Comparison of ENCODE assay signal across 10 mouse cellular contexts in genomic region chr1:87891634-87892033, GRCm38 (mm10). TPM values are rescaled to one million over a fixed set of nuclear protein-coding genes. Genes with fewer than 3 reads are reported as not detected.
DNase-seq lines count a peak whose midpoint lies in the region; ATAC-seq and TF ChIP-seq lines count a peak whose summit lies in the region.
"Had no signal": no experiment of that assay in that cellular context is flagged by ENCODE, and none has a peak within 500 bp of the region (broad histone marks: within the 10 kb centered on the region; RNA-seq: fewer than 3 reads in every experiment).

No protein-coding gene starts in this region.

- no peaks in the 10 kb centered on the region for H3K9me3 ChIP-seq in heart, embryonic 12.5 days (replicated peaks)
- H3K9me3 ChIP-seq in lung, embryonic 14.5 days (ENCODE audit: low read depth, low read length), result no peaks in the 10 kb centered on the region

- WGBS in heart, embryonic 12.5 days, result 73% methylated on average over 4 of the region's 4 CpGs
- 76% methylated on average over 4 of the region's 4 CpGs for WGBS in lung, embryonic 14.5 days

- peak; percentile 88 for DNase-seq in heart, adult 11 months
- DNase-seq in 416B (ENCODE audit: low read depth), result peak; percentile 27
- peak; percentile 47 to 48 for DNase-seq in cerebellum, postnatal 10 days
- DNase-seq in lung, embryonic 14.5 days, result peak; percentile 28
- no peak for DNase-seq in right cerebral cortex, postnatal 36 days (ENCODE audit: low spot score in 2 of 2)
- no peak for DNase-seq in left cerebral cortex, adult 8-10 months (ENCODE audit: low spot score in 2 of 2)
- DNase-seq in left cerebral cortex, adult 11 months (ENCODE audit: low spot score), result no peak

- peaks cover 13% of the 10 kb centered on the region for H3K4me1 ChIP-seq in heart, embryonic 12.5 days (replicated peaks)
- no peaks in the 10 kb centered on the region; the same call in 1 of the 2 replicates for H3K4me1 ChIP-seq in lung, embryonic 14.5 days (ENCODE audit: insufficient read depth)

- no peak overlapping the region for H3K4me3 ChIP-seq in heart, embryonic 12.5 days
- no peak overlapping the region for H3K4me3 ChIP-seq in lung, embryonic 14.5 days (ENCODE audit: low read depth, low read length)
- H3K4me3 ChIP-seq: myocyte had no signal

- no peak overlapping the region for H3K4me2 ChIP-seq in heart, embryonic 12.5 days
- no peak overlapping the region for H3K4me2 ChIP-seq in lung, embryonic 14.5 days

- TF ChIP-seq CTCF in lung, embryonic 14.5 days (IDR thresholded peaks at IDR 0.05; ENCODE audit: low read depth), result no peak

- H3K27ac ChIP-seq in heart, embryonic 12.5 days (ENCODE audit: poor library complexity, severe bottlenecking), result no peak overlapping the region
- peak overlapping the region; percentile 58 for H3K27ac ChIP-seq in lung, embryonic 14.5 days (ENCODE audit: low read depth)
- H3K27ac ChIP-seq: liver, embryonic 14.5 days had no signal

- H3K27me3 ChIP-seq in heart, embryonic 12.5 days (replicated peaks), result no peaks in the 10 kb centered on the region
- H3K27me3 ChIP-seq in lung, embryonic 14.5 days (ENCODE audit: insufficient read depth, low read length), result no peaks in the 10 kb centered on the region

- H3K9ac ChIP-seq in heart, embryonic 12.5 days, result no peak overlapping the region
- H3K9ac ChIP-seq in lung, embryonic 14.5 days, result no peak overlapping the region
- H3K9ac ChIP-seq: liver, embryonic 14.5 days had no signal

- H3K36me3 ChIP-seq in heart, embryonic 12.5 days, result no peaks in the 10 kb centered on the region
- no peaks in the 10 kb centered on the region for H3K36me3 ChIP-seq in lung, embryonic 14.5 days (ENCODE audit: insufficient read depth)

- no peak for ATAC-seq in heart, embryonic 12.5 days (ENCODE audit: insufficient number of reproducible peaks, low FRiP score)
- no peak for ATAC-seq in lung, embryonic 14.5 days (ENCODE audit: insufficient read depth)

RNA-seq across cellular contexts. Expression of gene Dgkd, which starts 38.5 kb away (rescaled TPM):
- polyA plus RNA-seq in heart, embryonic 12.5 days (2016; fragmentation: Nextera tagmentation; extraction: Ambion mirVana), result 24.1 TPM in 2 replicates
- polyA plus RNA-seq in lung, embryonic 14.5 days (2014; fragmentation: Nextera tagmentation; extraction: Ambion mirVana), result 32.8 and 36.1 TPM in 2 replicates
- 10 to 100 TPM; 83.1 to 97.4 (median 89.4) TPM for total RNA-seq in left cerebral cortex, adult 8-10 months (2022)

Comparison
In these comparisons a context has a peak if more than half of its experiments do, and no peak if none do; other contexts are left out.
1. DNase-seq: peak in heart, adult 11 months (single experiment), 416B (single experiment), cerebellum, postnatal 10 days (2 of 2) and lung, embryonic 14.5 days (single experiment); none in right cerebral cortex, postnatal 36 days (0 of 2), left cerebral cortex, adult 8-10 months (0 of 2) and left cerebral cortex, adult 11 months (single experiment).